Mouse (Mus musculus): ENCODE results near the gene Ephb2. TPM values are rescaled to one million over a fixed set of nuclear protein-coding genes. Genes with fewer than 3 reads are reported as not detected.

Ephb2 gene
- polyA plus RNA-seq, 1 experiment: 16.8 TPM

GRCm38 (mm10) chr4:136836387-136836931 is 671 bp upstream of the Ephb2 start:
- Histone ChIP-seq H3K79me3 (ENCODE audit: low read depth) (peaks cover 9% of the 10 kb centered on the region), H3K36me3 (ENCODE audit: control insufficient read depth, insufficient read depth) (no peaks in the 10 kb centered on the region), H3K27me3 (ENCODE audit: control insufficient read depth, insufficient read depth, insufficient read length) (no peaks in the 10 kb centered on the region), H3K4me3 (ENCODE audit: insufficient read depth, poor library complexity, severe bottlenecking) (peak overlapping the region; percentile 14), H3ac (ENCODE audit: control insufficient read depth, insufficient read length, low read depth) (peak overlapping the region; percentile 50), H3K79me2 (ENCODE audit: control insufficient read depth, insufficient read depth) (peaks cover 22% of the 10 kb centered on the region)
- TF ChIP-seq MAX (IDR thresholded peaks at IDR 0.05) (no peak), MYOG (IDR thresholded peaks at IDR 0.05; ENCODE audit: control insufficient read depth, extremely low read depth, insufficient read length) (no peak)

DNA sequence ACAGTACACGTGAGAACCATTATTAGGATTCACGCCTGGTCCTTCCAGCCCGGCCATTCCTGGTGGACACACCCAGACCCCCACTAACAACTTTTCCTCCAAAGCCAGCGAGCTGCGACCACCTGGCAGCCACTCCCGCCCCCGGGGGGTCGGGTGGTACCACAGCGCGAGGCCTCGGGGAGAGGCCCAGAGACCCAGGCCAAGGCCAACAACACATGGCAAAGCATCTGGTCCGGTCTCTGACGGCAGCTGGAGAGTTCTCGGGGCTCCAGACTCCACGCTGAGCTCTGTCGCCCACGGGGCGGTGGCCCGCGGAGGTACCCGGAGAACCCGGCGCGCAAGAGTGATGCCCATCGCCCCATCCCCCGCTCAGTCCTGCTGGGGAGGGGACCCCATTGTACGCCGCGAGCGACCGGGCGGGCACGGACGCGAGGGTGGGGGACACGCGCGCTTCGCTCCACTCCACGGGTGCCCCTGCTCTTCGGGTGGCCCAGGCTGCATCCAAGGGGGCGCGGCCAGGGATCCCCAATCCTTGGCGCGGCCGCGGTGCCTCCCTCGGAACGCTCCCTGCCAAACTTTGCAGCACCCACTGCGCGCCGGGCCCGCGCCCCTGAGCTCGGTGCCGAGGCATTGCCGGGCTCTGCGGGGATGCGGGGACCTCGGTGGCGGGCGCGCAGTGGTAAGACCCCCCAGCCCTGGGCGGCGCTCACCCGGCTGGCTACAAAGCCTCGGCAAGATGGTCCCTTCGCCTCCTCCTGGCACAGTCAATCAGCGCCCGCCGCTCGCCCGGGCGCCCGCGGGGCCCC is 770 bp downstream of the Ephb2 start:
- peak overlapping the region; percentile 78 for H3ac ChIP-seq (ENCODE audit: control insufficient read depth, insufficient read length, low read depth)
- H3K79me2 ChIP-seq (ENCODE audit: control insufficient read depth, insufficient read depth): peaks cover 29% of the 10 kb centered on the region
- peak overlapping the region; percentile 50 for H3K4me3 ChIP-seq (ENCODE audit: insufficient read depth, poor library complexity, severe bottlenecking)
- TF ChIP-seq FOSL1 (IDR thresholded peaks at IDR 0.05; ENCODE audit: insufficient read depth, low read length, poor library complexity, severe bottlenecking) (no peak), CTCF (IDR thresholded peaks at IDR 0.05; ENCODE audit: control insufficient read depth, insufficient read depth, insufficient read length) (no peak), USF1 (IDR thresholded peaks at IDR 0.05; ENCODE audit: low read depth) (no peak), MAX (IDR thresholded peaks at IDR 0.05) (no peak), CEBPB (IDR thresholded peaks at IDR 0.05; ENCODE audit: low read depth) (no peak), MYOD1 (IDR thresholded peaks at IDR 0.05; ENCODE audit: control insufficient read depth, insufficient read length, low read depth) (no peak), MYOG (IDR thresholded peaks at IDR 0.05; ENCODE audit: control insufficient read depth, extremely low read depth, insufficient read length) (no peak)
- H3K79me3 ChIP-seq (ENCODE audit: low read depth): peaks cover 12% of the 10 kb centered on the region
- no peaks in the 10 kb centered on the region for H3K36me3 ChIP-seq (ENCODE audit: control insufficient read depth, insufficient read depth)
- no peaks in the 10 kb centered on the region for H3K27me3 ChIP-seq (ENCODE audit: control insufficient read depth, insufficient read depth, insufficient read length)

DNA sequence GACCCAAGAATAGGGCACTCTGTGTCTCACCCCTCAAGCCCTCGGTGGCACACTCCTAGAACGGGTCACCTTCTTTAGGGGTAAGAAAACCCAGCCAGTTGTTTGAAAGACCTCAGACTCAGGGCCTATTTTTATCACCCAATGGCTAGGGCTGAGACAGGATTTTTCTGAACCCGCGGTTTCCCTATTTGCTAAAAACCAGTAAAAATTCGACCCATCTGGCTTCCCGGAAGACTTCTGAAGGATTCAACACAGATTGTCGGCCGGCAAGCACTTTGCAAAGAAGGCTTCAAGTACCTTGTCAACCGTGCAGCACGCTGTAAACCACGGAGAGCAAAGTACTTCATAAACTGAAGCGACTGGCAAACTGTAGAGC is 1.4 kb downstream of the Ephb2 start:
- Histone ChIP-seq H3K4me3 (ENCODE audit: insufficient read depth, poor library complexity, severe bottlenecking) (peak overlapping the region; percentile 50), H3K79me3 (ENCODE audit: low read depth) (peaks cover 12% of the 10 kb centered on the region), H3K79me2 (ENCODE audit: control insufficient read depth, insufficient read depth) (peaks cover 29% of the 10 kb centered on the region), H3ac (ENCODE audit: control insufficient read depth, insufficient read length, low read depth) (no peak overlapping the region), H3K36me3 (ENCODE audit: control insufficient read depth, insufficient read depth) (no peaks in the 10 kb centered on the region), H3K27me3 (ENCODE audit: control insufficient read depth, insufficient read depth, insufficient read length) (no peaks in the 10 kb centered on the region)
- TF ChIP-seq CEBPB (IDR thresholded peaks at IDR 0.05; ENCODE audit: low read depth): no peak
- no peak for TF ChIP-seq MYOG (IDR thresholded peaks at IDR 0.05; ENCODE audit: control insufficient read depth, extremely low read depth, insufficient read length)
- TF ChIP-seq CTCF (IDR thresholded peaks at IDR 0.05; ENCODE audit: control insufficient read depth, insufficient read depth, insufficient read length): no peak
- TF ChIP-seq MYOD1 (IDR thresholded peaks at IDR 0.05; ENCODE audit: control insufficient read depth, insufficient read length, low read depth): no peak
- no peak for TF ChIP-seq USF1 (IDR thresholded peaks at IDR 0.05; ENCODE audit: low read depth)
- no peak for TF ChIP-seq FOSL1 (IDR thresholded peaks at IDR 0.05; ENCODE audit: insufficient read depth, low read length, poor library complexity, severe bottlenecking)
- no peak for TF ChIP-seq MAX (IDR thresholded peaks at IDR 0.05)

DNA sequence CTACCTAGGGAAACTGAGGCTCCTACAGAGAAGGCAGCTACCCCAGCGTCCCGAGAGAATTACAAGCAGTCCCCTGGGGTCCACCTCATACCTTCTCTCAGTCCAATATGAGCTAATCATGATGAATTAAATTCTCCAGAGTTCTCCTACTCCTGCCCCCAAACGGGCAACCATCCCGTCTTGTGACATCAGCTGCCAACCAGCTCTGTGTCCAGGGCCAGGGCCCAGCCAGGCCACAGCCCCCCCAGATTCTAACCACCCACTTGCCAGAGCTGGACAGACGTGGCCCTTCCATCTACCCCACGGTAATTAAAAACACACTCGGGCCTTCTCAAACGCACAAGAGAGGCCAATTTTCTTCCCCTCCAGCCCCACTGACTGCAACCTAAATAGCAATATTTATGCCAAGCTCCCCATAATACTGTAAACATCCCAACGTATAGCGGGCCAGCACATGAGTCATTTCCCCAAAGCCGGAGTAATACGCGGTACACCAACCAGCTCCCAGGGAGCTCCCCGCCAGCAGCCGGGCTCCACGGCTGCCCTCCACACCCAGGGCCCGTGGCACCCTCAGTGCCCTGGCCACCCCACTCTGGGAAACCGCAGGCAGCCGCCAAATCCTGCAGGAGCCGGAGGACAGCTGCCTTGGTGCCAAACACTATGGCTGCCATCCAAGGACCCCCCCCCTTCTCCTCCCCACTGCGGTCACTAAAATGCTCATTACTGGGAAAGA is 2.0 kb downstream of the Ephb2 start:
- peak overlapping the region; percentile 25 for H3ac ChIP-seq (ENCODE audit: control insufficient read depth, insufficient read length, low read depth)
- peak overlapping the region; percentile 50 for H3K4me3 ChIP-seq (ENCODE audit: insufficient read depth, poor library complexity, severe bottlenecking)
- H3K36me3 ChIP-seq (ENCODE audit: control insufficient read depth, insufficient read depth): no peaks in the 10 kb centered on the region
- H3K79me3 ChIP-seq (ENCODE audit: low read depth): peaks cover 12% of the 10 kb centered on the region
- TF ChIP-seq CEBPB (IDR thresholded peaks at IDR 0.05; ENCODE audit: low read depth) (no peak), MYOD1 (IDR thresholded peaks at IDR 0.05; ENCODE audit: control insufficient read depth, insufficient read length, low read depth) (peak; percentile 32)
- H3K79me2 ChIP-seq (ENCODE audit: control insufficient read depth, insufficient read depth): peaks cover 34% of the 10 kb centered on the region
- no peaks in the 10 kb centered on the region for H3K27me3 ChIP-seq (ENCODE audit: control insufficient read depth, insufficient read depth, insufficient read length)

- H3K4me3 ChIP-seq (ENCODE audit: insufficient read depth, poor library complexity, severe bottlenecking): peak overlapping the region; percentile 11
- TF ChIP-seq CEBPB (IDR thresholded peaks at IDR 0.05; ENCODE audit: low read depth) (no peak), MYOD1 (IDR thresholded peaks at IDR 0.05; ENCODE audit: control insufficient read depth, insufficient read length, low read depth) (no peak), USF1 (IDR thresholded peaks at IDR 0.05; ENCODE audit: low read depth) (no peak), MYOG (IDR thresholded peaks at IDR 0.05; ENCODE audit: control insufficient read depth, extremely low read depth, insufficient read length) (no peak), CTCF (IDR thresholded peaks at IDR 0.05; ENCODE audit: control insufficient read depth, insufficient read depth, insufficient read length) (no peak), FOSL1 (IDR thresholded peaks at IDR 0.05; ENCODE audit: insufficient read depth, low read length, poor library complexity, severe bottlenecking) (no peak), MAX (IDR thresholded peaks at IDR 0.05) (no peak)
- no peaks in the 10 kb centered on the region for H3K36me3 ChIP-seq (ENCODE audit: control insufficient read depth, insufficient read depth)
- peaks cover 12% of the 10 kb centered on the region for H3K79me3 ChIP-seq (ENCODE audit: low read depth)
- no peak overlapping the region for H3ac ChIP-seq (ENCODE audit: control insufficient read depth, insufficient read length, low read depth)
- no peaks in the 10 kb centered on the region for H3K27me3 ChIP-seq (ENCODE audit: control insufficient read depth, insufficient read depth, insufficient read length)
- peaks cover 38% of the 10 kb centered on the region for H3K79me2 ChIP-seq (ENCODE audit: control insufficient read depth, insufficient read depth)
Observed at GRCm38 (mm10) chr4:136832559-136833232, 3.1 kb downstream of the Ephb2 start.

Measured in C2C12 (cell line).